Mouse (Mus musculus): ENCODE measurements around the gene Gnai2.

- TF ChIP-seq EP300 (IDR thresholded peaks at IDR 0.05; ENCODE audit: low read depth) (no peak), CTCF (IDR thresholded peaks at IDR 0.05; ENCODE audit: low read depth) (no peak)
These were observed 52.0 kb downstream of the Gnai2 start for GRCm38 (mm10) chr9:107583174-107583573.
